Mouse (Mus musculus): Measurements from ENCODE around the gene Stat4. TPM values are rescaled to one million over a fixed set of nuclear protein-coding genes. Genes with fewer than 3 reads are reported as not detected.
A peak's percentile ranks its signal among the peaks of the same experiment; 100 is the strongest.

Stat4 gene
- polyA plus RNA-seq, 1 experiment = 5.3 TPM

- no peak overlapping the region for H3K9ac ChIP-seq (ENCODE audit: low read depth, poor library complexity, severe bottlenecking)
- peak; percentile 63 for TF ChIP-seq CTCF (IDR thresholded peaks at IDR 0.05; ENCODE audit: low read depth, low read length)
- no peak for TF ChIP-seq POLR2A (IDR thresholded peaks at IDR 0.05; ENCODE audit: insufficient read depth, low read length)
- no peak overlapping the region for H3K27ac ChIP-seq (ENCODE audit: insufficient read depth, low read length)
Observed at GRCm38 (mm10) chr1:51998542-51998941, 11.6 kb downstream of the Stat4 start.

GRCm38 (mm10) chr1:52004096-52004495, 17.1 kb downstream of the Stat4 start:
- no peaks in the 10 kb centered on the region for H3K36me3 ChIP-seq (ENCODE audit: control insufficient read depth, insufficient read depth, low read length, poor library complexity, severe bottlenecking)
- H3K27me3 ChIP-seq (ENCODE audit: control insufficient read depth, insufficient read depth, low read length, poor library complexity, severe bottlenecking) = no peaks in the 10 kb centered on the region
- H3K9me3 ChIP-seq (replicated peaks; ENCODE audit: control insufficient read depth, insufficient read depth, low read length, poor library complexity, severe bottlenecking) = no peaks in the 10 kb centered on the region
- no peak overlapping the region for H3K9ac ChIP-seq (ENCODE audit: low read depth, poor library complexity, severe bottlenecking)
- no peak overlapping the region for H3K27ac ChIP-seq (ENCODE audit: insufficient read depth, low read length)
- no peak overlapping the region for H3K4me3 ChIP-seq (ENCODE audit: low read depth, low read length)
- TF ChIP-seq EP300 (IDR thresholded peaks at IDR 0.05; ENCODE audit: insufficient read depth, low read depth, low read length) (no peak), CTCF (IDR thresholded peaks at IDR 0.05; ENCODE audit: low read depth, low read length) (no peak), POLR2A (IDR thresholded peaks at IDR 0.05; ENCODE audit: insufficient read depth, low read length) (no peak)
- H3K4me1 ChIP-seq (ENCODE audit: control insufficient read depth, insufficient read depth, low read length) = no peaks in the 10 kb centered on the region

More at GRCm38 (mm10) chr1:51998542-51998941, 11.6 kb downstream of the Stat4 start:
- H3K27me3 ChIP-seq (ENCODE audit: control insufficient read depth, insufficient read depth, low read length, poor library complexity, severe bottlenecking) = no peaks in the 10 kb centered on the region
- no peaks in the 10 kb centered on the region for H3K36me3 ChIP-seq (ENCODE audit: control insufficient read depth, insufficient read depth, low read length, poor library complexity, severe bottlenecking)
- no peaks in the 10 kb centered on the region for H3K4me1 ChIP-seq (ENCODE audit: control insufficient read depth, insufficient read depth, low read length)
- H3K4me3 ChIP-seq (ENCODE audit: low read depth, low read length) = no peak overlapping the region
- H3K9me3 ChIP-seq (replicated peaks; ENCODE audit: control insufficient read depth, insufficient read depth, low read length, poor library complexity, severe bottlenecking) = no peaks in the 10 kb centered on the region

DNA sequence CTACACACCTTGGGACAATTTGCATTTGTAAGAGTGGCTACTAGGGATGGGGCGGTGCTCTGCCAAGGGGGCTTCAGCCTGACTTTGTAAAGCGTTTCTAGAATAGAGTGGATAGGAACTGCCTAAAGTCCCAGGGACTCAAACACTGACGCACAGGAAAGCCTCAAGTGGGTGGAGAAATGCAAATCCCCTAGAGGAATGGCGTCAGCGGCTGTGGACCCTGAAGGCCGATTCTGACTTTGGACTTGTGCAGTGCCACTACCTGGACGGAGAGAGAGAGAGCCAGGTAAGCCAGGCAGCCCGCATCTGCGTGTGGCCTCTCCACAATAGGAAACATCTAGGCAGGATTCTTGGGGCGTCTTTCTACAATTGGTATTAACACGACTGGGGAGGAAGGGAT, 21.5 kb downstream of the Stat4 start:
- no peaks in the 10 kb centered on the region for H3K9me3 ChIP-seq (replicated peaks; ENCODE audit: control insufficient read depth, insufficient read depth, low read length, poor library complexity, severe bottlenecking)
- H3K27ac ChIP-seq (ENCODE audit: insufficient read depth, low read length) = peak overlapping the region; percentile 85
- peaks cover 2% of the 10 kb centered on the region for H3K4me1 ChIP-seq (ENCODE audit: control insufficient read depth, insufficient read depth, low read length)
- H3K9ac ChIP-seq (ENCODE audit: low read depth, poor library complexity, severe bottlenecking) = peak overlapping the region; percentile 71
- H3K36me3 ChIP-seq (ENCODE audit: control insufficient read depth, insufficient read depth, low read length, poor library complexity, severe bottlenecking) = no peaks in the 10 kb centered on the region; the same call in 1 of the 2 replicates
- H3K4me3 ChIP-seq (ENCODE audit: low read depth, low read length) = peak overlapping the region; percentile 79
- no peak for TF ChIP-seq POLR2A (IDR thresholded peaks at IDR 0.05; ENCODE audit: insufficient read depth, low read length)
- peak; percentile 55; the same call in 1 of the 2 replicates for TF ChIP-seq EP300 (IDR thresholded peaks at IDR 0.05; ENCODE audit: insufficient read depth, low read depth, low read length)
- TF ChIP-seq CTCF (IDR thresholded peaks at IDR 0.05; ENCODE audit: low read depth, low read length) = no peak
- no peaks in the 10 kb centered on the region for H3K27me3 ChIP-seq (ENCODE audit: control insufficient read depth, insufficient read depth, low read length, poor library complexity, severe bottlenecking)

GRCm38 (mm10) chr1:52008947-52009346, 22.0 kb downstream of the Stat4 start:
- peak overlapping the region; percentile 71 for H3K9ac ChIP-seq (ENCODE audit: low read depth, poor library complexity, severe bottlenecking)
- no peaks in the 10 kb centered on the region for H3K9me3 ChIP-seq (replicated peaks; ENCODE audit: control insufficient read depth, insufficient read depth, low read length, poor library complexity, severe bottlenecking)
- peaks cover 2% of the 10 kb centered on the region for H3K4me1 ChIP-seq (ENCODE audit: control insufficient read depth, insufficient read depth, low read length)
- peak overlapping the region; percentile 85 for H3K27ac ChIP-seq (ENCODE audit: insufficient read depth, low read length)
- peak overlapping the region; percentile 79 for H3K4me3 ChIP-seq (ENCODE audit: low read depth, low read length)
- H3K27me3 ChIP-seq (ENCODE audit: control insufficient read depth, insufficient read depth, low read length, poor library complexity, severe bottlenecking) = no peaks in the 10 kb centered on the region
- TF ChIP-seq CTCF (IDR thresholded peaks at IDR 0.05; ENCODE audit: low read depth, low read length) = no peak
- TF ChIP-seq EP300 (IDR thresholded peaks at IDR 0.05; ENCODE audit: insufficient read depth, low read depth, low read length) = peak; percentile 88
- TF ChIP-seq POLR2A (IDR thresholded peaks at IDR 0.05; ENCODE audit: insufficient read depth, low read length) = no peak
- H3K36me3 ChIP-seq (ENCODE audit: control insufficient read depth, insufficient read depth, low read length, poor library complexity, severe bottlenecking) = no peaks in the 10 kb centered on the region; the same call in 1 of the 2 replicates

DNA sequence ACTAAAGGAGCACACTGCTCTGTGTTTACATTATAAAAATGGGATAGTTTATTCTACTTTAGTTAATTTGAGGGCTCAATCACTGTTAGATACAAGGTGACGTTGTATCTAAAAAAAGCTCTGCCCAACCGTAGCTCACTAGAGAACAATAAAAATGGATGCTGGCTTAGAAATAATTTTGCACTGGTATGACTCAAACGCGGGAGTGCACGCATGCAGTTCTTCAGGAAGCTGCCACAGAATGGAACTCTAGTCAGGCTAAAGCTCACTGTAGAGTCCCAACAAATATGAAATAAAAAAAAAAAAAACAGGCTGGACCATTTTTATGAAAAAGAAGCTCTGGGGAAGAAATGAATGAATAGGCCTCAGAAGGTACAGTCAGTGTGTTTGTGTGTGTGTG, 23.8 kb downstream of the Stat4 start:
- Histone ChIP-seq H3K36me3 (ENCODE audit: control insufficient read depth, insufficient read depth, low read length, poor library complexity, severe bottlenecking) (no peaks in the 10 kb centered on the region; the same call in 1 of the 2 replicates), H3K4me3 (ENCODE audit: low read depth, low read length) (no peak overlapping the region), H3K9me3 (replicated peaks; ENCODE audit: control insufficient read depth, insufficient read depth, low read length, poor library complexity, severe bottlenecking) (no peaks in the 10 kb centered on the region), H3K9ac (ENCODE audit: low read depth, poor library complexity, severe bottlenecking) (no peak overlapping the region), H3K4me1 (ENCODE audit: control insufficient read depth, insufficient read depth, low read length) (peaks cover 2% of the 10 kb centered on the region), H3K27ac (ENCODE audit: insufficient read depth, low read length) (no peak overlapping the region), H3K27me3 (ENCODE audit: control insufficient read depth, insufficient read depth, low read length, poor library complexity, severe bottlenecking) (no peaks in the 10 kb centered on the region)
- no peak for TF ChIP-seq CTCF (IDR thresholded peaks at IDR 0.05; ENCODE audit: low read depth, low read length)
- TF ChIP-seq POLR2A (IDR thresholded peaks at IDR 0.05; ENCODE audit: insufficient read depth, low read length) = no peak
- no peak for TF ChIP-seq EP300 (IDR thresholded peaks at IDR 0.05; ENCODE audit: insufficient read depth, low read depth, low read length)

DNA sequence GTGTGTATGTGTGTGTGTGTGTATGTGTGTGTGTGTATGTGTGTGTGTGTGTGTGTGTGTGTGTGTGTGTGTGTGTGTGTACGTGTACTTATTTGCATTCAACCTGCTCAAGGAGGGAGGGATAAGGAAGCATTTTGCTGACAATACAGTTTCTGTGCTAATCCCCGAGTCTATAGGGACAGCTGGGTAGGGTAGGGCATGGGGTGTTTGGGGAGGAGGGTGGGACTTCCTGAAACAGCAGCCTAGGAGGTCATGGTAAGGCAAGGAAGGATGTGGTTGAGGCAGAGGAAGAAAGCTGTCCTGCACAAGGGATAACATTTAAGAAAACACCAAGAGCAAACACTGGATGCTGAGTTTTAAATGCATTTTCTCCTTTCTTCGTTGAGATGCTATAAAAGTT, 24.3 kb downstream of the Stat4 start:
- no peak overlapping the region for H3K4me3 ChIP-seq (ENCODE audit: low read depth, low read length)
- H3K27me3 ChIP-seq (ENCODE audit: control insufficient read depth, insufficient read depth, low read length, poor library complexity, severe bottlenecking) = no peaks in the 10 kb centered on the region
- H3K36me3 ChIP-seq (ENCODE audit: control insufficient read depth, insufficient read depth, low read length, poor library complexity, severe bottlenecking) = no peaks in the 10 kb centered on the region; the same call in 1 of the 2 replicates
- no peak overlapping the region for H3K27ac ChIP-seq (ENCODE audit: insufficient read depth, low read length)
- peaks cover 2% of the 10 kb centered on the region for H3K4me1 ChIP-seq (ENCODE audit: control insufficient read depth, insufficient read depth, low read length)
- H3K9ac ChIP-seq (ENCODE audit: low read depth, poor library complexity, severe bottlenecking) = no peak overlapping the region
- H3K9me3 ChIP-seq (replicated peaks; ENCODE audit: control insufficient read depth, insufficient read depth, low read length, poor library complexity, severe bottlenecking) = no peaks in the 10 kb centered on the region
- TF ChIP-seq EP300 (IDR thresholded peaks at IDR 0.05; ENCODE audit: insufficient read depth, low read depth, low read length) (no peak), POLR2A (IDR thresholded peaks at IDR 0.05; ENCODE audit: insufficient read depth, low read length) (no peak), CTCF (IDR thresholded peaks at IDR 0.05; ENCODE audit: low read depth, low read length) (no peak)
